Mouse (Mus musculus) heart, postnatal 4 days (tissue): Measurements from ENCODE around the gene Grin3b. TPM values are rescaled to one million over a fixed set of nuclear protein-coding genes. Genes with fewer than 3 reads are reported as not detected.

Source experiments
- DNase-seq: peaks from one replicate; pipeline ENCODE4 v3.0.0; 2021
- total RNA-seq, 2 experiments: library from RNA; stranded (reverse); gene quantifications; 2 replicates each; pipeline ENCODE4 v1.2.3; 2021

The Grin3b gene
- total RNA-seq, 2 experiments from 2014 or later: 0.21 TPM; not detected in 1

DNA sequence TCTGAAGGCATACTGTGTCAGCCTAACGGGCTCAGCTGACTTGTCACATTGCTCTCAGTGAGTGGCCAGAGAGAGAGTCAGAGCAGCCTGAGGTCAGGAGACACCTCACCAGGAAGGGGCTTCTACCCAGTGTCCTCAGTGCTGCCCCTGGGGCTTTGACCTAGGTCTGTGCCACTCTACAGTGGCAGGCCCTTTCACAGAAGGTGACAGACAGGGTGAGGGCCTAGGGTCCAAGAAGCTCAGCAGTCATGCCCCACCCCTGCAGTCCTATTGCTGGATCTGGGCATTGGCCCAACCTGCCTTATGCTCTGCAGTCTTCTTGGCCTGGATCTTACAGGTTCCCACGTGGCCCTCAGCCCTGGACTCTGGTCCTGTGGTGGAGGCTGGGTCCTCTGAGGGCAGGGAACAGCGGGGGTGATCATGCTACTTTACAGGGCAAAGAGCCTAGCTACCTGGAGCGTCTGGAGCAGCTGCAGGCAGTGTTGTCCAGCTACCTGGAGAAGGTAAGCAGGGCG lies 3.6 kb upstream of the Grin3b start:
- DNase-seq: no peak

DNA sequence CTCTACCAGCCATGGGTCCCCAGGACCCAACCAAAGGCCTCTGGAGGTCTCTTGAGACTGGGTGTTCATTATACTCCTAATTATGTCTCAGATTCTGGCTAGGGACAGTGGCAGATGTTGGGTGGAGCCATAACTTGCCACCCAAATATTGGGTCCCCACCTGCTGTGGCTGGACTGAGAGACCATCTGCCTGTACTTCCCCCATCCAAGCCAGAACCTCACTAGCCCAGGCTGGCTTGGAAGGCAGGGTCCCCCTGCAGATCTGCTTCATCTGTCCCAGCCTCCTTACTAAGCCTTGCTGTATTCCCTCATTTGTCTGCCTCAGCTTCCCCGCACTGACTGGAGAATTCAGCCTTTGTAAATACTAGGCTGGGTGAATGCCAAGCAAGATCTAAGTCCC lies 2.3 kb upstream of the Grin3b start:
- no peak for DNase-seq

DNA sequence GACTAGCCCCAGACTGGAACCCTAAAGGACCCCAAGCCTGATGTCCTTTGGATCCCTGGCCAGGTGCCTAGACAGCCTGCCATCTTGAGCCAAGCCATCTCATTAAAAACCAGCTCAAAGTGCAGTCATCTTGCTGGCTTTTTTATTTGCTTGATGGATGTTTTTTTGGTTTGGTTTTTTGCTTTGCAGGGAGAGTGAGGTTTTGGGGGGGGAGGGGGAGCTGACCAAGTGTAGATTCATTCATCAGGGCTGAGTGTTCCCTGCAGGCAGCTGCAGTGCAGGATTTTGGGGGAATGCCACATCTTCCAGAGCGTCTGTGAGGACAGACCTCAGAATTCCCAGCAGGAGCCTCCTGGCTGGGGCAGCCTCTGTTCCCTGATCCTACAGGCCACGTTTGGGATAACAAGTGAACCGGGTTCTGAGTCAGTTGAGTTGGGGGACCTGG lies 1.4 kb upstream of the Grin3b start:
- no peak for DNase-seq

DNA sequence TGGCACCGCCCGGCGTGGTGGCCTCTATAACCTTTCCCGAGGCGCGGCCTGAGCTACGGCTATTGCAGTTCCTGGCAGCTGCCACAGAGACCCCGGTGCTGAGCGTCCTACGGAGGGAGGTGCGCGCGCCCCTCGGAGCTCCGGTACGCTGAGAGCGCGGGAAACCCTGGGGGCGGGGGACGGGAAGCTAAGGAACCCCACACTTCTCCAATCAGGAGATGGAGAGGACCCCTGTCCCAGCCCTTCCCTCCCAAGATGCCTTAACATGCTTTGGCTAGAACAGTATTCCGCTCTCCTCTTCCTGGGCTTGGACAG lies 625 bp downstream of the Grin3b start:
- DNase-seq: no peak

DNA sequence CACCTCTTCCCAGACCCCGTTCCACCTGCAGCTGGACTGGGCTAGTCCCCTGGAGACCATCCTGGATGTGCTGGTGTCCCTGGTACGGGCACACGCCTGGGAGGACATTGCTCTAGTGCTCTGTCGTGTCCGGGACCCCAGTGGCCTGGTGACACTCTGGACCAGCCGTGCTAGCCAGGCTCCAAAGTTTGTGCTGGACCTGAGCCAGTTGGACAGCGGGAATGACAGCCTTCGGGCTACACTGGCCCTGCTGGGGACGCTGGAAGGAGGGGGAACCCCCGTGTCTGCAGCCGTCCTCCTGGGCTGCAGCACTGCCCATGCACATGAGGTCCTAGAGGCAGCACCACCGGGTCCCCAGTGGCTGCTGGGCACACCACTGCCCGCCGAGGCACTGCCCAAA lies 2.3 kb downstream of the Grin3b start:
- DNase-seq: peak; percentile 65

DNA sequence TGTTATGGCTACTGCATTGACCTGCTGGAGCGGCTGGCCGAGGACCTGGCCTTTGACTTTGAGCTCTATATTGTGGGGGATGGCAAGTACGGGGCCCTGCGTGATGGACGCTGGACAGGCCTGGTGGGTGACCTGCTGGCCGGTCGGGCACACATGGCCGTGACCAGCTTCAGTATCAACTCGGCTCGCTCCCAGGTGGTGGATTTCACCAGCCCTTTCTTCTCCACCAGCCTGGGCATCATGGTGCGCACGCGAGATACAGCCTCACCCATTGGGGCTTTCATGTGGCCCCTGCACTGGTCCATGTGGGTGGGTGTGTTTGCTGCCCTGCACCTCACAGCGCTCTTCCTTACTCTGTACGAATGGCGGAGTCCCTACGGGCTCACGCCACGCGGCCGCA lies 3.6 kb downstream of the Grin3b start:
- no peak for DNase-seq

DNA sequence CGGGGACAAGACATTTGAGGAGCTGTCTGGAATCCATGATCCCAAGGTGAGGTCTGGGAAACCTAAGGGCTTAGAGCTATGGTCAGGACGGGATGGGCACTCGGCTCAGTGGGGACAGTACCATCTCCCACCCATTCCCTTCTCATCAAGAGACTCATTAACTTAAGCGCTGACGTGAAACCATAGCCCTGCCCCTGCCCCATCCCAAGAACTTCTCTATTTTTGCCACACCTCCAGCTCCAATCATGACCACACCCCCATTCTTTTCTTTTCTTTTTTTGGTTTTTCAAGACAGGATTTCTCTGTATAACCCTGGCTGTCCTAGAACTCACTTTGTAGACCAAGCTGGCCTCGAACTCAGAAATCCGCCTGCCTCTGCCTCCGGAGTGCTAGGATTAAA lies 4.2 kb downstream of the Grin3b start:
- no peak for DNase-seq

DNA sequence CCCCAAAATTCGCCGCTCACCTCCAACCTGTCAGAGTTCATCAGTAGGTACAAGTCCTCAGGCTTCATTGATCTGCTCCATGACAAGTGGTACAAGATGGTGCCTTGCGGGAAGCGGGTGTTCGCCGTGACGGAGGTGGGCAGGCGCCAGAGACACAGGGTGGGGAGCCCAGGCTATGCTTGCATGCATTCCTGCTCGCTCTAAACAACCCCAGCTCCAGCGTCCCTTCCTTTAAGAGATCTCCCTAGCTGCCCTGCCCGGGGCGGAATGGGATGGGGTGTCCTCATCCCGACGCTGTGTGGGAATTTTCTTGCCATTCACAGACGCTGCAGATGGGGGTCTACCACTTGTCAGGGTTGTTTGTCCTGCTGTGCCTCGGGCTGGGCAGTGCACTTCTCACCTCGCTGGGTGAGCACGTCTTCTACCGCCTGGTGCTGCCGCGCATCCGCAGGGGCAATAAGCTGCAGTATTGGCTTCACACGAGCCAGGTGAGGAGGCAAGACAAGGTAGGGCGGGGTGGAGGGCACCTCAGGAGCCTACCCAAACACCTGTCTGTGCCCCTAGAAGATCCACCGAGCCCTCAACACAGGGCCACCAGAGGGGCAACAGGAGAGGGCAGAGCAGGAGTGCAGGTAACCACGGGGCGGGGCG lies 5.7 kb downstream of the Grin3b start:
- DNase-seq: no peak

DNA sequence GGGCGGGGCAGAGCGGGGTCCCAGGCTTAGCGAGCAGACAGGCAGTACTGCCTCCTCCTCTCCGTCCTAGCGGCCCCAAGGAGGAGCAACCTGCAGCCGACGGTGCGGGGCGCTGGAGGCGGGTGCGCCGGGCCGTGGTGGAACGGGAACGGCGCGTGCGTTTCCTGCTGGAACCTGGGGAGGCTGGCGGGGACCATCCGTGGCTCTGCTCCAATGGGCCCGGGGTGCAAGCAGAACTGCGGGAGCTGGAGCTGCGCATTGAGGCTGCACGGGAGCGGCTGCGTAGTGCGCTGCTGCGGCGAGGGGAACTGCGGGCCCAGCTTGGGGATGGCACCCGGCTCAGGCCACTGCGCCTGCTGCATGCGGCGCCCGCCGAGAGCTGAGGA lies 6.2 kb downstream of the Grin3b start:
- DNase-seq: no peak

DNA sequence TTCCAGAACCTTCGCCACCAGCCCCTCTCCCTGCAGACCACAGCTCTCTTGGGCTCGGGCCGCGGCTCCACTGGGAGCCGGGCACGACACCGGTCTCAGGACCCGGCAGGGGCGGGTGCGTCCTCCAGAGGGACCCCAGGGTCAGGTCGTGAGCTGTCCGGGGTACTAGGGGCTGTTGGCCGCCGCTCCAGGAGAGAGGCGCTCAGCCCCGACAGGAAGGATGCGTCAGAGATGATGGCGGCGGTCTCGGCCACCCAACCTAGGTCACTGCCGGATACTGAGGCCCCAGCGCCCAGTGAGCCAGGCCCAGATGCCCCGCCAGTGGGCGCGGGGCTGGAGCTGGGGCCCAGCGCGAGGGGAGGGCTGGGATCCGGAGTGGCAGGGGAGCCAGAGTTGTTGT lies 6.8 kb downstream of the Grin3b start:
- no peak for DNase-seq

DNA sequence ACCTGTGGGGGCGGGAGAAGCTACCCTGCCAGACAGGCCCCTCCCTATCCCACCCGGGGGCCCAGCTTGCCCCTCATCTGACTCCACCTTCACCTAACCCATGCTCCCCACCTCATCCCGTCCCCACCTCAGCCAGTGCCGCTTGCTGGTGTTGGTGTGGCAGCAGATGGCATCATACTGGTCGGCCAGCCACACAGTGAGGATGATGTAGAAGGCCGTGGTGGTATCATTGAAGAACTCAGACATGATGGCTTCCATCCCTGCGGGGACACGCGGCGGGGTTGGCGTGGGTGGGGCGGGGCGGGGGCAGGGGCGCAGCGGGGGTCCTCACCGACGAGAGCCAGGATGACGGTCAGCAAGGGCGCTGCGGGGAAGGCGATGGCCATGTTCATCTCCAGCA lies 7.5 kb downstream of the Grin3b start:
- DNase-seq: no peak

DNA sequence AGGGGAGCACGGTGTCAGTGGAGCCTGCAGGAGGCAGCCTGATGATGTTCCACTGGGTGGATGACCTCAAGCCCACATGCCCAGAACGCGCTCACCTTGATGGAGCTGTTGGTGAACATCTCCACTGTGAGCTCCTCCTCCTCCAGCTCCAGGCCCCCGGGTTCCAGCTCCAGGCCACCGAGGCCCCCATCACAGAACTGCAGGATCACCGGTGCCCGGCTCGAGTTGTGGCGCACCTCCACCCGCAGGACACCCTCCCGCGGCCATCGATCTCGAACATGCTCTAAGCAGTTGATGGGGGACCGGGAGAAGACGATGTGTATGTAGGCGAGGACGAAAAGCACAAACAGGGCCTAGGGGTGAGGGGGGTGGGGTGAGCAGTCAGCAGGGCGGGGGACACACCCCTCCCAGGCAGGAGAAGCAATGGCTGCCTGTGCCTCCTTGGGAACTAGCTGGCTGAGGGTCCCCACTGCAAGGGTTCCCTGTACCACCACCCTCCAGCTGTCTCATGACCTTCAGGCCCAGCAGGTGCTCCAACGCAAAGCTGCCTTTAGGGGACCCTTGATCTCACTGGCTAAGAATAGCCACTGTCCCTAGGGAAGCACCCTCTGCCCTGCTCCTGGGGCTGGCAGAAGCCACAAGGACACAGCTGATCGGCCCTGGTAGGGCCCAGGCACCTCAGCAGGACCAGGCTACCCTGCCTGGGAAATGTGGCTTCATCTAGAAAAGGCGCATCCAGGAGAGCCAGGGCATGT lies 9.1 kb downstream of the Grin3b start:
- no peak for DNase-seq

DNA sequence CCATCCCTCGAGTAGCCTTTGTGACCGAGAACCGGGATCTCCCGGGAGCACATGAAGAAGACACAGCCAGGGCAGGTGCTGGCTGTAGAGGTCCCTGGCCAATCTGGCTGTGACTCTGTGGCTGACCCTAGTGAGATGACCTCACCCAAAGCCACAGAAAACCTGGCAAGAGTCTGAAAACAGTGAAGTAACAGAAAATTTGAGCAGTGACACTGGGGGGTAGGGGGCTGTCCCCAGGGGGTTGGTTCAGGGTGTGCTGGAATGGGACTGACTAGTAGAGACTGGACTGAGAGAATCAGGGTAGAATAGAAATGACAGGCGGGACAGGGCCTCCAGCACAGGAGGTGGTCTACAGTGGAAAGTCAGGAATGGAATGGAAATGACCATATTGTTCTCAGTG lies 12.7 kb downstream of the Grin3b start:
- DNase-seq: no peak

DNA sequence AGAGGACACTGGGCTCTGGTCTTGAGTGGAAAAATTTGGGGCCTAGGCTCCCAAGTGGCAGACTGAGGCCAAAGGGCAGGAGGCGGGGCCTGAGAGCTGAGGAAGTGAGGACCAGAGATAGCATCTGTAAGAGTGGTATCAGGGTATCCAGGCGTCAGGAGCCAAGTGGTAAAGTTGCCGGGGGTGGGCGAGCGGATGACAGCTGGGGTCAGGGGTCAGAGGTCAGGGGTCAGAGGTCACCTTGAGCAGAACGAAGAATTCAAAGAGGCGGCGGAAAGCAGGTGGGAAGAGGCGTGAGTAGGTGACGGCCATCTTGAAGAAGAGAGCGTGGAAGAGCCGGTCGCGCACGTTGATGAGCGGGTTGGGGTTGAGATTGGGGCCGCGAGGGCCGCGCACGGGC lies 13.2 kb downstream of the Grin3b start:
- DNase-seq: peak; percentile 71

DNA sequence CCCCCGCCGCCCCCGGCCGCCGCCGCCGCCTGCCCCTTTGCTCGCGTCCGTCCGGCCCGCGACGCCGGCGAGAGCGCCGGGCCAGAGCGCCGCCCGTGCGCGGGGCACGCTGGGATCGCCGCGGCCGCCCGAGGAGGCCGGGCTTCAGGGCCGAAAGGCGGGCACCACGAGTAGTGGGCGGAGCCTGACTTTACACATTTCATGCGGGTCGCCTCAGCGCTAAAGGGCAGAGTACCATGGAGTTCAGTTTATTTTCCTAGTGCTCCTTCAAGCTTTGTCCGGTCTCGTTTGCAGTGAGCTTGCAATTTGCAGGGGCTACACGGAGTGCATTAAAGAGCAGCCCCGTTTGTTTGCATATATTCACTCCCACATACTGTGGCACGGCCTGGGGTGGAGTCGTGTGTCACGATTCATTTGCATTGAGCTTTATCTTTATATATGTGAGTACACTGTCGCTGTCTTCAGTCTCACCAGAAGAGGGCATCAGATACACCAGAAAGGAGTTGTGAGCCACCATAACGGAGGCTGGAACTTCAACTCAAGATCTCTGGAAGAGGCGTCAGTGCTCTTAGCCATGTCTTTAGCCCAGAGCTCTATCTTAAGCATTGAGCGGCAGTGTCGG lies 13.8 kb downstream of the Grin3b start, which contains the start of gene Tmem259:
TSS of gene Tmem259 (minus strand) at position 136 of the 622 bp plus-strand sequence.
- peak; percentile 88 for DNase-seq

DNA sequence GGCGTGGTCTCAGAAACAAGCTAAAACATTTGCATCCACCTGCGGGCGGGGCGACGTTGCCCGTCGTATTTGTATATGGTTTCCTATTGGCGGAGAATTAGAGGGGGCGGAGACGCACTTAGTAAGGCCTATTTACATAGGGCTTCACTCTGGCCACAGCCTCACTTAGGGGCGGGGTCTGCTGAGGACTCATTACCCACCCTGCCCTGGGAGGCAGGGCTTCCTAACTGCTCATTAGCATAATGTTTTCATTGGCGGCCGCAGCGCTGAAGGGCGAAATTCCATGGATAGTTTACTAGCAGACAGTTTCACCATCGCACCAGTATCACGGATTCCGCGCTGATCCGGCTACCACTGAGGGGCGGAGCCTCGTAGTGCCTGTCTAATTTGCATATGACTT lies 14.4 kb downstream of the Grin3b start:
- peak; percentile 96 for DNase-seq

DNA sequence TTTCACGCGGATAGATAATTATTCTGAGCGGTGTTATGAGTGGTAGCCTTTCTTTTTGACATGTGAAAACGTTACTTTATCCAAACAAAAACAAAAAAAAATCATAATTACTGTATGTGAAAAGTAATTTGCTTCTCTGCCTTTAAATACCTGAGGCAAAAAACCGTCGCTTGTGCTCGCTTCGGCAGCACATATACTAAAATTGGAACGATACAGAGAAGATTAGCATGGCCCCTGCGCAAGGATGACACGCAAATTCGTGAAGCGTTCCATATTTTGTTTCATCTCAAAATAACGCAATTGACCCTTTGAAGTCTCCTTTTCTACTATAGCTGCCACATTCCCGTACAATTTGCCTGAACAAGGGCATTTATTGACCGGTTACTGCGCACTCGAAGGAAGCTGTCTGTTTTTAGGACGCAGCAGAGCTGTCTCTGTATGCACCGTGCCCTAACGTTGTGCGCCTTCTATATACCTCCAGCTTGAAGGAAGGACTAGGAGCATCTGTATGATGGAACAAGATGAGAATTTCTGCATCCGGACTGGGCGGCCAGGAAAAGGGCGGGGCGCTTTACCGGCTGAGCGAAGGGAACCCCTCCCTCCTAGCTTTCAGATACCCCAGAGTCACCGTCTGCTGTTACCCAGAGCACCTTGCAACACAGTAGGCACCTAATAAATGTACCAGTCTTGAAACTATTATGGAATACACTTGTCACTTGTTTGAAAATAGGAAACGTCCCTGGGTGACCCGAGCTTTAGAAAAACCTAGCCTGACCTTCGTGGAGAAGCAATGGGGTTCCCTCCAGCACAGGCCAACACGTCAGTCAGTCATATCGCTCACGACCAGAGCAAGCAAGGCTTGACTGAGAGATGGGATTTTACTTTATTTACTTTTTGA lies 15.1 kb downstream of the Grin3b start:
- DNase-seq: peak; percentile 65

DNA sequence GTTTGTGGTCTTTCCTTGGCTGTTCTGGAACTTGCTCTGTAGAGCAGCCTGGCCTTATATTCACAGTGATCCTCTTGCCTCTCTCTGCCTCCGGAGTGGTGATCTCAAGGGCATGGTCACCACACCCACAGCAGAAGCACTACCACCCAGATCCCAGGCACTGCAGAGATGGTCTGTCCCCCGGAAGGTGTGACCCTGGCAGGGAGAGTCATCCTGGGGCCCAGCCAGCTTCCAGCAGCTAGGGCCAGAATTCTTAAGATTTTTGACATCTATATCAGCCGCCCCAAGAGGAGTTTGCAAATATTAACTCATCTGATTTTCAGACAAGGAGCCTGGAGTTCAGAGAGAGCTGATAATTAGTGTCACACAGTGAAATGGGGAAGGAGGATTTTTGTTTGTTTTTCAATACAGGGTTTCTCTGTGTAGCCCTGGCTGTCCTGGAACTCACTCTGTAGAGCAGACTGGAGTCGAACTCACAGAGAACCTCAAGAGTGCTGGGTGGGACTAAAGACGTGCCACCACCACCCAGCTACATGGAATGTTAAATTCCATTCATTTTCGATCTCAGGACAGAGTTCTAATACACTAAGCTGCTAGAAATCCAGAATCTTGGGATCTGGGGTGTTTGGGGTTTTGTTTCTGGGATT lies 15.8 kb downstream of the Grin3b start:
- DNase-seq: peak; percentile 58

DNA sequence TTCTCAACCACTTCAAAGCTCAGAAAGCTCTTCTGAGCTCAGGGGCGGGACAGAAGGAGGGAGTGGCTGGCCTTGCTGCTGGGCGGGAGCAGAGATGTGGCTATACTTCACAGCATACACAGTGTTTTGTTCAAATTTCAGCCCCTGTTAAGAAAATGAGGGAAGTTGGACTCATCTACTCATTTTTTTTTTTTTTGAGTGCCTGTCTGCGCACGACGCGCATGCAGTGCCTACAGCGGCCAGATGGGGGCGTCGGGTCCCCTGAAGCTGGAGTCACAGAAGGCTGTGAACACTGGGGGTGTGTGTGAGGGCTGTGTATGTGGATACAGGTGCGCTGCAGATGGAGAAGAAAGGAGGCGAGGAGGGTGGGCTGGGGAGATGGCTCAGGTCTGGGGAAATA lies 16.4 kb downstream of the Grin3b start:
- DNase-seq: peak; percentile 95

DNA sequence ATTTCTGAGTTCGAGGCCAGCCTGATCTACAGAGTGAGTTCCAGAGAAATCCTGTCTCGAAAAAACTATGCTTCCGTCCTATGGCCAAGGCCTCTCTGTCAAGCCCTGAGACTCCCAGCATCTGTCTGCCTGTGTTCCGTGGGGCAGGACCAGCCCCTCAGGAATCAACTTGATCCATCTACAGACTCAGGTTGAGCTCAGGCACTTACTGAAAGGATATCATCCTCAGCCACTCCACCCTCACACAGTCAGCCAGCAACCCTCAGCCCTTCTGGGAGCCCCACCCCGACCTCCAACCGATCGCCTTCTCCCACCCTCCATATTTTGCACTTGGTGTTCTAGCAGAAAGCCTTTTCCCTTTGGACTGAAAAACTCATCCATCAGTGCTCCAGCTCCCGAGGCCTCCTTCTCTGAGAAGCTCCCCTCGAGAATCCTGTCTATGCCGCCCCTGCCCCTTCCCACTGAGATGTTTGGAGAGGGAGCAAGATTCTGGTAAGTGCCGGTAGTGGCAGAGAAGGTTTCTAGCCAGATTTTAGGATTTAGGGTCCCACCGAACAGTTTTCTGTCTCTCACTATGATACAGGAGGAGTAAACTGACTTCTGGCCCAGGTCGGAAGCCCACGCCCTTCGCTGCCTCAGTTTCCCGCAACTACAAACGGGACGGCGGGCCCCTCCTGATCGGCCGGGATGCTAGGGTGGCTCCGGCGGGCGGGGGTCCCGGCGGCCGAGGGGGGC lies 17.4 kb downstream of the Grin3b start:
- no peak for DNase-seq

DNA sequence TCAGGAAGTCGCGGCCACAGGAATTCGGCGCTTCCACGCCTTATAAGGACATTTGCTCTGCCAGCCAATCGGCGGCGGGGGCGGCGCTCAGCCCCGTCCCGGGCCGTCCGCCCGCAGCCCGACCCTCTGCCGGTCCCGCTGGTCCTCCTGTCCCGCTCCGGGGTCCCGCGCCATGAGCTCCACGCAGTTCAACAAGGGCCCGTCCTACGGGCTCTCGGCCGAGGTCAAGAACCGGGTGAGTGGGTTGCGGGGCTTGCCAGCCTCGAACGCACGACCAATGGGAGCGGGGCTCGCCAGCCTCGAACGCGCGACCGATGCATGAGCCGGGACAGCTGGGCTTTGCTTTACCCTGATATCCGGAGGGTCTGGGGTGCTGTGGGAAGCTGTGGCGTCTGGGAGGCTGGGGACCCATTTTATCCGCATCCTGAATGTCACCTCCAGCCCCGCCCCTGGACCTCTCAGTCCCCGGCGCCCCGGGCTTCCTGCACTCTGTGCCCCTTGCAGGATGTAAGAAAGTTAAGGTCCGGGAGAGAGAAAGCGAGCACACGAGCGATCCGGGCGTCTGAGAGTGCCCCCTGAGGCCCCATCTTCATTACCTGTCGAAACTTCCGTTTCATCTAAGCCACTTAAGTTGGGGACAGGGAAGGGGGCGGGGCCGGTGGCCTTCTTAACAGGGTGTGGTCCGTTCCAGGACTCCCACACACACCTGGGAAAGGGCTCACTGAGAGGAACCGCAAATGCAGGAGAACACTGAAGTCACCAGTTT lies 18.2 kb downstream of the Grin3b start, which contains the start of gene Cnn2:
TSS of gene Cnn2 (plus strand) at position 79 of the 766 bp plus-strand sequence.
- peak; percentile 79 for DNase-seq
